Comparison of ENCODE assay signal across 23 mouse cellular contexts in genomic region chr6:55285218-55285617, GRCm38 (mm10). TPM values are rescaled to one million over a fixed set of nuclear protein-coding genes. Genes with fewer than 3 reads are reported as not detected.
DNase-seq lines count a peak whose midpoint lies in the region; ATAC-seq and TF ChIP-seq lines count a peak whose summit lies in the region.
"Had no signal": no experiment of that assay in that cellular context is flagged by ENCODE, and none has a peak within 500 bp of the region (broad histone marks: within the 10 kb centered on the region; RNA-seq: fewer than 3 reads in every experiment).

No protein-coding gene starts in this region.

- DNase-seq in hindbrain, embryonic 11.5 days (ENCODE audit: low spot score): no peak
- no peak for DNase-seq in midbrain, postnatal 0 days (ENCODE audit: low spot score)
- DNase-seq in layer of hippocampus, postnatal 14 days (ENCODE audit: low spot score in 2 of 2): no peak
- no peak for DNase-seq in urinary bladder, postnatal 25 days (ENCODE audit: low spot score)
- DNase-seq: adrenal gland, postnatal 25 days; cerebellum, adult 2 months; cerebellum, postnatal 14 days; gastrocnemius, postnatal 14 days; heart, postnatal 14 days; kidney, adult 9 months; kidney, postnatal 10 days; layer of hippocampus, adult 9-11 months; thymus, postnatal 4 days had no signal

- no peaks in the 10 kb centered on the region for H3K9me3 ChIP-seq in hindbrain, embryonic 15.5 days
- no peaks in the 10 kb centered on the region for H3K9me3 ChIP-seq in hindbrain, embryonic 11.5 days (ENCODE audit: control insufficient read depth, low read length)
- H3K9me3 ChIP-seq in neural tube, embryonic 14.5 days (ENCODE audit: control insufficient read depth, low read length): no peaks in the 10 kb centered on the region
- H3K9me3 ChIP-seq in neural tube, embryonic 15.5 days (replicated peaks): no peaks in the 10 kb centered on the region
- no peaks in the 10 kb centered on the region for H3K9me3 ChIP-seq in midbrain, postnatal 0 days (ENCODE audit: low read length)
- H3K9me3 ChIP-seq: embryonic facial prominence, embryonic 15.5 days; lung, embryonic 15.5 days had no signal

- H3K36me3 ChIP-seq in hindbrain, embryonic 15.5 days: 0 out of 2 replicates have a peak, but pooled peaks cover 4% of the 10 kb centered on the region
- no peaks in the 10 kb centered on the region for H3K36me3 ChIP-seq in hindbrain, embryonic 11.5 days (ENCODE audit: control insufficient read depth, insufficient read depth, low read length)
- no peaks in the 10 kb centered on the region for H3K36me3 ChIP-seq in neural tube, embryonic 14.5 days (ENCODE audit: control insufficient read depth, insufficient read depth, low read length)
- peaks cover 10% of the 10 kb centered on the region; the same call in 1 of the 2 replicates for H3K36me3 ChIP-seq in neural tube, embryonic 15.5 days
- H3K36me3 ChIP-seq in midbrain, postnatal 0 days (ENCODE audit: insufficient read depth, low read length): no peaks in the 10 kb centered on the region
- H3K36me3 ChIP-seq: lung, embryonic 15.5 days had no signal

- no peak overlapping the region for H3K4me2 ChIP-seq in hindbrain, embryonic 15.5 days
- no peak overlapping the region for H3K4me2 ChIP-seq in hindbrain, embryonic 11.5 days (replicated peaks; ENCODE audit: low read depth, low read length)
- H3K4me2 ChIP-seq in neural tube, embryonic 14.5 days (ENCODE audit: low read depth, low read length): no peak overlapping the region
- H3K4me2 ChIP-seq in neural tube, embryonic 15.5 days: no peak overlapping the region
- H3K4me2 ChIP-seq in midbrain, postnatal 0 days (ENCODE audit: low read depth, low read length, poor library complexity, severe bottlenecking): no peak overlapping the region
- H3K4me2 ChIP-seq: embryonic facial prominence, embryonic 15.5 days; forebrain, embryonic 13.5 days; limb, embryonic 13.5 days; liver, embryonic 11.5 days; lung, embryonic 15.5 days had no signal

- TF ChIP-seq CTCF in midbrain, postnatal 0 days (IDR thresholded peaks at IDR 0.05): no peak

- no peaks in the 10 kb centered on the region for H3K27me3 ChIP-seq in hindbrain, embryonic 15.5 days
- H3K27me3 ChIP-seq in hindbrain, embryonic 11.5 days (ENCODE audit: control insufficient read depth, insufficient read depth, low read length): no peaks in the 10 kb centered on the region
- no peaks in the 10 kb centered on the region for H3K27me3 ChIP-seq in neural tube, embryonic 14.5 days (ENCODE audit: control insufficient read depth, insufficient read depth, low read length)
- H3K27me3 ChIP-seq in neural tube, embryonic 15.5 days (replicated peaks): no peaks in the 10 kb centered on the region
- H3K27me3 ChIP-seq in midbrain, postnatal 0 days (ENCODE audit: insufficient read depth, low read length): no peaks in the 10 kb centered on the region
- H3K27me3 ChIP-seq: embryonic facial prominence, embryonic 15.5 days; forebrain, embryonic 13.5 days; limb, embryonic 13.5 days; lung, embryonic 15.5 days had no signal

- no peak overlapping the region for H3K27ac ChIP-seq in hindbrain, embryonic 15.5 days (replicated peaks)
- H3K27ac ChIP-seq in hindbrain, embryonic 11.5 days (ENCODE audit: low read depth, low read length): no peak overlapping the region
- no peak overlapping the region for H3K27ac ChIP-seq in neural tube, embryonic 14.5 days (ENCODE audit: low read depth, low read length)
- H3K27ac ChIP-seq in neural tube, embryonic 15.5 days (replicated peaks): no peak overlapping the region
- H3K27ac ChIP-seq in midbrain, postnatal 0 days (ENCODE audit: low read depth, low read length): no peak overlapping the region
- H3K27ac ChIP-seq: embryonic facial prominence, embryonic 15.5 days; forebrain, embryonic 13.5 days; limb, embryonic 13.5 days; lung, embryonic 15.5 days had no signal

- ATAC-seq in hindbrain, embryonic 15.5 days (ENCODE audit: low FRiP score, low read depth): peak; percentile 45; the same call in 1 of the 2 replicates
- no peak for ATAC-seq in hindbrain, embryonic 11.5 days (ENCODE audit: low FRiP score)
- peak; percentile 46; the same call in 1 of the 2 replicates for ATAC-seq in neural tube, embryonic 14.5 days (ENCODE audit: low read depth)
- no peak for ATAC-seq in neural tube, embryonic 15.5 days (ENCODE audit: low FRiP score)
- ATAC-seq in midbrain, postnatal 0 days (ENCODE audit: low FRiP score): peak; percentile 50; the same call in 1 of the 2 replicates
- ATAC-seq: forebrain, embryonic 13.5 days; intestine, embryonic 16.5 days had no signal

- no peaks in the 10 kb centered on the region for H3K4me1 ChIP-seq in hindbrain, embryonic 15.5 days (replicated peaks)
- H3K4me1 ChIP-seq in hindbrain, embryonic 11.5 days (replicated peaks; ENCODE audit: control insufficient read depth, insufficient read depth, low read length): no peaks in the 10 kb centered on the region
- H3K4me1 ChIP-seq in neural tube, embryonic 14.5 days (ENCODE audit: control insufficient read depth, insufficient read depth, low read length): no peaks in the 10 kb centered on the region
- no peaks in the 10 kb centered on the region for H3K4me1 ChIP-seq in neural tube, embryonic 15.5 days
- no peaks in the 10 kb centered on the region for H3K4me1 ChIP-seq in midbrain, postnatal 0 days (ENCODE audit: insufficient read depth, low read length)
- H3K4me1 ChIP-seq: embryonic facial prominence, embryonic 15.5 days; forebrain, embryonic 13.5 days; lung, embryonic 15.5 days had no signal

- 51% methylated on average over 5 of the region's 5 CpGs for WGBS in hindbrain, embryonic 15.5 days
- 66% methylated on average over 5 of the region's 5 CpGs for WGBS in hindbrain, embryonic 11.5 days
- WGBS in neural tube, embryonic 14.5 days: 55% methylated on average over 5 of the region's 5 CpGs
- WGBS in neural tube, embryonic 15.5 days: 50% methylated on average over 5 of the region's 5 CpGs
- 42% methylated on average over 5 of the region's 5 CpGs for WGBS in midbrain, postnatal 0 days

- H3K4me3 ChIP-seq in hindbrain, embryonic 15.5 days: no peak overlapping the region
- no peak overlapping the region for H3K4me3 ChIP-seq in hindbrain, embryonic 11.5 days (ENCODE audit: low read depth, low read length)
- H3K4me3 ChIP-seq in neural tube, embryonic 14.5 days (ENCODE audit: low read depth, low read length): no peak overlapping the region
- no peak overlapping the region for H3K4me3 ChIP-seq in neural tube, embryonic 15.5 days (replicated peaks)
- no peak overlapping the region for H3K4me3 ChIP-seq in midbrain, postnatal 0 days (ENCODE audit: low read depth, low read length)
- H3K4me3 ChIP-seq: embryonic facial prominence, embryonic 10.5 days; embryonic facial prominence, embryonic 15.5 days; forebrain, embryonic 13.5 days; limb, embryonic 13.5 days; lung, embryonic 15.5 days had no signal

- no peak overlapping the region for H3K9ac ChIP-seq in hindbrain, embryonic 15.5 days
- no peak overlapping the region for H3K9ac ChIP-seq in hindbrain, embryonic 11.5 days (ENCODE audit: low read depth, low read length)
- no peak overlapping the region for H3K9ac ChIP-seq in neural tube, embryonic 14.5 days (replicated peaks; ENCODE audit: low read depth, low read length)
- H3K9ac ChIP-seq in neural tube, embryonic 15.5 days (replicated peaks): no peak overlapping the region
- no peak overlapping the region for H3K9ac ChIP-seq in midbrain, postnatal 0 days (replicated peaks; ENCODE audit: low read length, poor library complexity, severe bottlenecking)
- H3K9ac ChIP-seq: embryonic facial prominence, embryonic 15.5 days; forebrain, embryonic 13.5 days; limb, embryonic 13.5 days; lung, embryonic 15.5 days had no signal

RNA-seq across cellular contexts. Expression of gene Aqp1, which starts 51.0 kb away (rescaled TPM):
- polyA plus RNA-seq in hindbrain, embryonic 15.5 days (2015; fragmentation: Nextera tagmentation; extraction: Ambion mirVana): 17.5 and 21.7 TPM in 2 replicates
- 0.46 and 0.56 TPM in 2 replicates for polyA plus RNA-seq in hindbrain, embryonic 11.5 days (2014; fragmentation: Nextera tagmentation; extraction: Ambion mirVana)
- polyA plus RNA-seq in neural tube, embryonic 14.5 days (2014; fragmentation: Nextera tagmentation; extraction: Ambion mirVana): 0.20 and 0.84 TPM in 2 replicates
- polyA plus RNA-seq in neural tube, embryonic 15.5 days (2015; fragmentation: Nextera tagmentation; extraction: Ambion mirVana): 7.4 and 11.5 TPM in 2 replicates
- total RNA-seq in midbrain, postnatal 0 days (2014; rRNA removed): 2.2 and 13.2 TPM in 2 replicates
- polyA plus RNA-seq in midbrain, postnatal 0 days (2015; fragmentation: Nextera tagmentation; extraction: Ambion mirVana): 0.63 and 1.1 TPM in 2 replicates
- total RNA-seq in layer of hippocampus, postnatal 14 days (2021): 10 to 100 TPM in 1 of 2 experiments, 1 to 10 TPM in 1; 1.5 to 16.2 TPM

Comparison
In these comparisons a context has a peak if more than half of its experiments do, and no peak if none do; other contexts are left out.
1. ATAC-seq: peak in hindbrain, embryonic 15.5 days (single experiment), neural tube, embryonic 14.5 days (single experiment) and midbrain, postnatal 0 days (single experiment); none in hindbrain, embryonic 11.5 days (single experiment) and neural tube, embryonic 15.5 days (single experiment).